Mouse (Mus musculus) ES-E14 (cell line): ENCODE results near the gene Apol6.

Experiments
- CHD2 ChIP-seq: IDR thresholded peaks from 2 replicates; pipeline ENCODE4 v1.6.1; 2014; ENCODE audit warnings: mild to moderate bottlenecking, low read depth, low read length, inconsistent platforms
- MAFK ChIP-seq: IDR thresholded peaks from 2 replicates; pipeline ENCODE4 v1.6.1; 2014; ENCODE audit warnings: mild to moderate bottlenecking, low read depth, low read length, inconsistent platforms; ENCODE audit not compliant: insufficient read depth
- ZNF384 ChIP-seq: IDR thresholded peaks from 2 replicates; pipeline ENCODE4 v1.6.1; 2012; ENCODE audit warnings: low read depth, low read length, inconsistent platforms

- TF ChIP-seq ZNF384 (no peak), CHD2 (no peak), MAFK (no peak)
Measured at GRCm38 (mm10) chr15:77097358-77097757, 52.8 kb downstream of the Apol6 start.
